Mouse (Mus musculus) lung, postnatal 4 days (tissue): ENCODE data around the gene Gm28510.
"Not testable (repeated sequence)": the region's sequence is repeated elsewhere in the genome, so short reads cannot be mapped to it uniquely, and the experiment has no call there.

ENCODE experiments used
- DNase-seq, 2 experiments: peaks; one replicate each; pipeline ENCODE4 v3.0.0; 2021

Gm28510 gene

GRCm38 (mm10) chrY:10412437-10412836 is at the start of gene Gm28510:
Gm28510 (plus strand) TSS chrY:10412737.
- DNase-seq, result not testable (repeated sequence)
